Mouse (Mus musculus) adrenal gland (tissue): ENCODE data around the gene Tcea2.

Source experiments
- intact Hi-C: fragments of 180-260 bp; cut with DNase I; formaldehyde crosslinking; loops from one replicate; pipeline ENCODE4 v1.15.1; 2025
- long read RNA-seq, 2 experiments: library from polyadenylated mRNA; unstranded; transcript quantifications; one replicate each; pipeline ENCODE4 v2.0.0; 2020; ENCODE audit warnings: borderline replicate concordance in 1 of 2; ENCODE audit not compliant: insufficient replicate concordance in 1 of 2

Gene Tcea2
- long read RNA-seq, experiment 1, transcript Tcea2-201 (10 exons, 1,183 nt): major isoform, 7 of 9 reads
- long read RNA-seq, experiment 1, partial matches to known transcripts: 1 of 9 reads
- long read RNA-seq, experiment 1, other reads (novel, unspliced or antisense): 1 of 9 reads
- long read RNA-seq, experiment 2, partial matches to known transcripts: 0 of 3 reads
- long read RNA-seq, experiment 2, other reads (novel, unspliced or antisense): 1 of 3 reads

GRCm38 (mm10) chr2:181679951-181680715 lies at the start of gene Tcea2:
Gene Tcea2, plus strand, starts transcription at chr2:181680310.
- intact Hi-C loops: loop anchor here (2.0 to 5.0 kb wide), 2 partner anchors 21 to 38 kb away; no protein-coding TSS in a partner anchor

GRCm38 (mm10) chr2:181632624-181633023 lies 47.5 kb upstream of the Tcea2 start:
- intact Hi-C loops: no loop called here

- intact Hi-C loops: no loop called here
Observed at GRCm38 (mm10) chr2:181635865-181636264, 44.2 kb upstream of the Tcea2 start.

- intact Hi-C loops: loop anchor here (5.0 kb wide), 1 partner anchor 33 kb away; no protein-coding TSS in a partner anchor
Observed at GRCm38 (mm10) chr2:181644361-181644760, 35.7 kb upstream of the Tcea2 start.

GRCm38 (mm10) chr2:181645666-181646065 lies 34.4 kb upstream of the Tcea2 start:
- intact Hi-C loops: no loop called here

GRCm38 (mm10) chr2:181646626-181647472 lies 33.3 kb upstream of the Tcea2 start:
- intact Hi-C loops: no loop called here

GRCm38 (mm10) chr2:181648926-181649325 lies 31.2 kb upstream of the Tcea2 start:
- intact Hi-C loops: no loop called here

- intact Hi-C loops: no loop called here
Observed at GRCm38 (mm10) chr2:181653065-181653464, 27.0 kb upstream of the Tcea2 start.

GRCm38 (mm10) chr2:181653523-181653922 lies 26.6 kb upstream of the Tcea2 start:
- intact Hi-C loops: no loop called here

- intact Hi-C loops: no loop called here
Observed at GRCm38 (mm10) chr2:181656734-181657133, 23.4 kb upstream of the Tcea2 start, which contains the start of gene Gm29797. Gene Gm29797, plus strand, starts transcription at chr2:181657034.

GRCm38 (mm10) chr2:181657441-181657840 lies 22.7 kb upstream of the Tcea2 start:
- intact Hi-C loops: no loop called here

GRCm38 (mm10) chr2:181658528-181658927 lies 21.6 kb upstream of the Tcea2 start:
- intact Hi-C loops: loop anchor here (2.0 kb wide), 1 partner anchor 20 kb away; no protein-coding TSS in a partner anchor

- intact Hi-C loops: loop anchor here (2.0 kb wide), 1 partner anchor 20 kb away; no protein-coding TSS in a partner anchor
Observed at GRCm38 (mm10) chr2:181658930-181659555, 21.1 kb upstream of the Tcea2 start.

GRCm38 (mm10) chr2:181659609-181660055 lies 20.5 kb upstream of the Tcea2 start:
- intact Hi-C loops: loop anchor here (2.0 kb wide), 1 partner anchor 19 kb away; no protein-coding TSS in a partner anchor

GRCm38 (mm10) chr2:181662620-181663297 lies 17.4 kb upstream of the Tcea2 start:
- intact Hi-C loops: no loop called here

- intact Hi-C loops: no loop called here
Observed at GRCm38 (mm10) chr2:181663298-181663630, 16.8 kb upstream of the Tcea2 start.

- intact Hi-C loops: no loop called here
Observed at GRCm38 (mm10) chr2:181670285-181670912, 9.7 kb upstream of the Tcea2 start.

- intact Hi-C loops: no loop called here
Observed at GRCm38 (mm10) chr2:181670913-181671311, 9.2 kb upstream of the Tcea2 start.

- intact Hi-C loops: no loop called here
Observed at GRCm38 (mm10) chr2:181671326-181671725, 8.8 kb upstream of the Tcea2 start, which contains the start of gene Sox18. Gene Sox18, minus strand, starts transcription at chr2:181671640.

GRCm38 (mm10) chr2:181671984-181672383 lies 8.1 kb upstream of the Tcea2 start:
- intact Hi-C loops: no loop called here
